Mouse (Mus musculus) G1E (cell line): Measurements from ENCODE around the gene Baz2b. TPM values are rescaled to one million over a fixed set of nuclear protein-coding genes. Genes with fewer than 3 reads are reported as not detected.

Experiments
- ATAC-seq: 2 replicates; pipeline ENCODE4 v1.8.0; 2016; ENCODE audit warnings: mild to moderate bottlenecking; ENCODE audit not compliant: insufficient number of reproducible peaks, poor library complexity, low FRiP score, severe bottlenecking; ENCODE audit errors: extremely low read depth
- DNase-seq: peaks from one replicate; pipeline ENCODE4 v3.0.0; 2012; ENCODE audit warnings: low spot score
- H3K27me3 ChIP-seq: 2 replicates; pipeline ENCODE4 v1.6.1; 2012; ENCODE audit warnings: mild to moderate bottlenecking, low read length, inconsistent platforms; ENCODE audit not compliant: insufficient read depth
- H3K36me3 ChIP-seq: replicated peaks from 2 replicates; pipeline ENCODE3; 2012; ENCODE audit warnings: mild to moderate bottlenecking, inconsistent platforms
- H3K4me1 ChIP-seq: 2 replicates; pipeline ENCODE4 v1.6.1; 2012; ENCODE audit warnings: low read depth, low read length, inconsistent platforms, mixed read lengths; ENCODE audit not compliant: insufficient read depth
- H3K4me3 ChIP-seq: 2 replicates; pipeline ENCODE4 v1.5.1; 2012; ENCODE audit warnings: low read depth, mild to moderate bottlenecking, inconsistent platforms, low read length, moderate library complexity, mixed read lengths
- H3K9me3 ChIP-seq: replicated peaks from 2 replicates; pipeline ENCODE4 v1.6.1; 2012; ENCODE audit warnings: inconsistent platforms
- CTCF ChIP-seq: IDR thresholded peaks from 2 replicates; pipeline ENCODE4 v1.5.1; 2012; ENCODE audit warnings: low read depth, low read length, inconsistent platforms, mixed read lengths
- GATA1 ChIP-seq: IDR thresholded peaks from 2 replicates; pipeline ENCODE4 v1.6.1; 2012; ENCODE audit warnings: borderline replicate concordance, low read length, inconsistent platforms, mixed read lengths
- GATA2 ChIP-seq: IDR thresholded peaks from 2 replicates; pipeline ENCODE4 v1.6.1; 2012; ENCODE audit warnings: low read depth, low read length, inconsistent platforms, borderline replicate concordance
- POLR2AphosphoS5 ChIP-seq: IDR thresholded peaks from 2 replicates; pipeline ENCODE4 v1.6.1; 2012; ENCODE audit warnings: low read depth, low read length, inconsistent platforms; ENCODE audit not compliant: insufficient replicate concordance
- TAL1 ChIP-seq: conservative IDR thresholded peaks from 2 replicates; pipeline ENCODE4 v1.6.1; 2012; ENCODE audit warnings: low read depth, low read length, inconsistent platforms, mixed read lengths
- polyA plus RNA-seq: library from polyadenylated mRNA; stranded (reverse); fragments of >175 nt; gene quantifications from 2 replicates; pipeline ENCODE4 v1.2.3, GENCODE M21; 2012
- total RNA-seq, 2 experiments: library from RNA; stranded (forward) in 1 of 2; stranded (reverse) in 1 of 2; fragments of 200-1000 nt in 1 of 2; fragments of >200 nt in 1 of 2; fragmentation: Nextera tagmentation in 1 of 2; gene quantifications; 2 replicates each; pipeline ENCODE4 v1.2.3; 2014 to 2017

Gene Baz2b
- total and polyA plus RNA-seq, 3 experiments: 13.2 to 104 (median 66.5) TPM

DNA sequence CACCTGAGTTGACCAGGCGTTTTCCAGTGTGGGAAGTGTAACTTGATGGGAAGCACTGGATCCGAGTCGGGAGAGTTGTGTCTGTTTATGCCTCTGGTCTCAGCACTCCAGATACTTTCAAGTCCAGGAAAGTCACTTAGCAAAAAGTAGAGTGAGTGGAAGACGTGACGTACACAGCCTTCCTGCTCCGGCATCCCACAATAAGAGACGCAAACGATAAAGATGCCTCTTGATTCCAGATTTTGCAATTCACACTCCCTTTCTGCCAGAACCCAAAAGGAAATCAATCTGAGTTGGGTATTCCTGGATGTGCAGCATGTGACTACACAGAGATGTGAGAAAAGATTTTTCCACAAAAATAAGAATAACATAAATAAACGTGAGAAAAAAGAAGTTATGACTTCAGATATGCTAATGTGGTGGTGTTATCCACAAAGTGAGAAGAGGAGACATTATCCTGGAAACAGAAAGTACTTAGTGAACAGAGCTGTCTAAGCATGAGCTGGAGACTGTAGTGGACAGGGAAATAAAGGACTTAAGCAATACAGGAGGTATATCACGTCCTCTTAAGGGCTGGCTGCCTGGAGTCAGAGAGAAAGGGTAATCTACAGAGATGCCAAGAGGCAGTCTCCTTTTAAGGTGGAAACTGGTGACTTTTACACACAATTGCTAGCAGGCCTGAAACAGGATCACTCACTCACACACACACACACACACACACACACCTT lies 154.7 kb downstream of the Baz2b start:
- no peak for ATAC-seq
- Histone ChIP-seq H3K36me3 (peaks cover 8% of the 10 kb centered on the region), H3K27me3 (no peaks in the 10 kb centered on the region), H3K9me3 (no peaks in the 10 kb centered on the region), H3K4me3 (no peak overlapping the region), H3K4me1 (peaks cover 36% of the 10 kb centered on the region)
- TF ChIP-seq POLR2AphosphoS5 (no peak), TAL1 (no peak)
- no peak for DNase-seq

DNA sequence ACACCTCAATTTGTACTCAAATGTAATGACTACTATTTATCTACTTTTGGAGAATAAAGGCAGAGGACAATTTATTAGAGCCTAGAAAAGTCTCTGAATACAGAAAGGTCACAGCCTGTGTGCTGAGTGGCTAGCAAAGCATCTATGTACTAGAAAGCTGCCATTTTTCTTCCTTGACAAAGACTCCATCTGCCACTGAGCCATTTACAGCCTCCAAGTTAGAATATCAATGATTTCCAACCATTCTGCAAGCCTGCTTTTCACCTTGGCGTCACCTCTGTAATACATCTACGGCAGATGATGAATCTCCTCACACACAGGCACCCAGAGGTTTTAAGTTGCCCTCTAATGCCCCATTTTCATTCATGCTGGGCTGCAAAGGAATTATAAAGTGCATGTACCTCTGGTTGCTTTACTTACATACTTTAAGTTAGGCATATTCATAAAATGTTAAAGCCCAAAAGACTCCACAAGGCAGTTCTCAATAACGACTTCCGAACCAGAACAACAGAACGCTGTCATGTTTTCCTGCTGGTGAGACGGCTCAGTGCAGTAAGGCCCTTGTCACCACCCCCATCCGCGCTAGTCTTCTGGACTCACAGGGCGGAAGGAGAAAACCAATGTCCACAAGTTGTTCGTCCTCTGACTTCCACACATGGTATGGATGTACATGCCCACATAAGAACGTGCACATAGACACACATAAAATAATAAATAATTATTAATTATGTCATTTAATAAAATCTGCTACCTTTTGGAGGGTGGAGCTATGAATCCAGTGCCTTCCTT lies 156.2 kb downstream of the Baz2b start:
- Histone ChIP-seq H3K36me3 (peaks cover 5% of the 10 kb centered on the region), H3K4me3 (no peak overlapping the region), H3K9me3 (no peaks in the 10 kb centered on the region), H3K4me1 (peaks cover 44% of the 10 kb centered on the region), H3K27me3 (no peaks in the 10 kb centered on the region)
- no peak for DNase-seq
- TF ChIP-seq GATA1 (no peak), TAL1 (no peak)
- ATAC-seq: no peak

DNA sequence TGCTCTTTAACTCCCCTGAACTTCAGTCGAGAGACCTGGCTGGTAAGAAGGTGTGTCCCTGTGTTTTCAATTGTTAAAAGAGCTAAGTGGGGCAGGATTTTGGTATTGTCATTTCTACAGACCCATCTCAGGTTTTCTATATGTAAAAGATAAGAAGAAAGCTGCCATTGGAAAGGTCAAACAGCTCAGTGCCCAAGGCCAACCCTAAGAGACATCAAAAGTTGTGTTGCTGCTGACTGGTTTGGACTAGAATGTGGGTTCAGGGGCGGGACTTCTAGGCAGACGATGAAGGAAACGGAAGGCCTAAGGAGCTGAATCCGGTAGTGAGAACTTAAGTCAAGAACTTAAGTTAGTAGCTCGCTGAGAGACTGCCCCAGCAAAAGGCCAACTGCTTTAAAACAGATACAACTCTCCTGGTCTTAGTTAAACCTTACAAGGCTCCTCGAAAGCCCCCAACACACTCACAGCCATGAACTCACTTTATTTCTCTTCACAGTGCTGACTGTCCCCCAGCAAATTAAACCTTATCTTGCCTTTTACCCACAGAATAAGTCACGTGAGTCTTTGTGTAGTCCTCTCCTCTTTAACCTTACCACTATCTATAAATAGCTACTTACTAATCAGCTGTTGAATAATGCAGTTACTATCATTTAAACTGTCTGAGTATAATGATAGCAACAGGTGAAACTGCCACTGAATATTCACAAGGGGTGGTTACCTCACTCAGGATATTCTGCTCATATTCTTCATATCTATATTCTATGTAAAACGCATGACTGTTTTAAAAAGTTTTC lies 158.8 kb downstream of the Baz2b start:
- no peak for TF ChIP-seq CTCF
- no peak for TF ChIP-seq GATA1
- no peak for TF ChIP-seq GATA2
- TF ChIP-seq TAL1: peak; percentile 76
- TF ChIP-seq POLR2AphosphoS5: no peak
- no peak overlapping the region; the same call in 1 of the 2 replicates for H3K4me3 ChIP-seq
- no peaks in the 10 kb centered on the region for H3K27me3 ChIP-seq
- DNase-seq (peak; percentile 60), ATAC-seq (peak; percentile 93)
- peaks cover 59% of the 10 kb centered on the region for H3K4me1 ChIP-seq
- H3K36me3 ChIP-seq: peaks cover 2% of the 10 kb centered on the region
- no peaks in the 10 kb centered on the region for H3K9me3 ChIP-seq

DNA sequence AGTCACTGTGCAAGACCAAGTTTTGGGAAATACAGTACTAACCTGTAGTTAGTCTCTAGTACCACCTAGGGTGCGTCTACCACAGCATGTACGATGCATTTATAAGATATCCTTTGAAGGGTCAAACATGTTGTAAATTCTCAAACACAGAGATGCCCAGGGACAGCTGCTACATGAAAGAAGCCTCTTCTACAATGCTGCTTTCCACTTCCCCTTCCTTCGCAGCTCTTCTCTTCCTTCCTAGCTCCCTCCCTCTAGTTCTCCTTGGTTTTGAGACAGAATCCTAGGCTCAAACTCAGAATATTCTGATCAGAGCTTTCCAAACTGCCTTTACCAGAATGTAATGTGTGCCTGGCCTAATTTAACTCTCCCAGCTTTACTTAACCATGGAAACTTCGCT lies 159.8 kb downstream of the Baz2b start:
- TF ChIP-seq POLR2AphosphoS5: no peak
- TF ChIP-seq TAL1: no peak
- TF ChIP-seq GATA2: no peak
- TF ChIP-seq GATA1: no peak
- TF ChIP-seq CTCF: no peak
- H3K9me3 ChIP-seq: no peaks in the 10 kb centered on the region
- no peak overlapping the region for H3K4me3 ChIP-seq
- ATAC-seq (no peak), DNase-seq (no peak)
- peaks cover 66% of the 10 kb centered on the region for H3K4me1 ChIP-seq
- no peaks in the 10 kb centered on the region for H3K27me3 ChIP-seq
- H3K36me3 ChIP-seq: peaks cover 2% of the 10 kb centered on the region

DNA sequence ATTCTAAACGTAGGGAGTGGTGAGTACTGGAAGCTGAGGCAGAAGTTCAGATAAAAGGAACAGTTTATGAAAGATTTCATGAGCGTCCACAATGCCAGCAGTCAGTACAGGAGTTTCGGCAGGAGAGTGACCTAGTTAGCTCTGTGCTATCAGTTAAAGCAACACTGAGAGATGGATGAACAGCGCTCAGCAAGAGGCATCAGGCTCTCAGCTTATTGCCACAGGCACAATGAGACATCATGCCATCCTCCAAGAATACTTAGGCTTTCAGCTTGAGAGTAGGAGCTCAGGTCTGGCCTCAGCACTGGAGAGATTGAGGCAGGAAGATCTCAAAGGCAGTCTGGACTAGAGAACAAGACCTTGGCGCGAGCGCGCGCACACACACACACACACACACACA lies 160.3 kb downstream of the Baz2b start:
- DNase-seq (no peak), ATAC-seq (no peak)
- H3K9me3 ChIP-seq: no peaks in the 10 kb centered on the region
- peaks cover 2% of the 10 kb centered on the region for H3K36me3 ChIP-seq
- H3K4me1 ChIP-seq: peaks cover 70% of the 10 kb centered on the region
- no peak for TF ChIP-seq GATA1
- TF ChIP-seq CTCF: no peak
- TF ChIP-seq TAL1: no peak
- TF ChIP-seq POLR2AphosphoS5: no peak
- TF ChIP-seq GATA2: no peak
- H3K4me3 ChIP-seq: no peak overlapping the region
- H3K27me3 ChIP-seq: no peaks in the 10 kb centered on the region

DNA sequence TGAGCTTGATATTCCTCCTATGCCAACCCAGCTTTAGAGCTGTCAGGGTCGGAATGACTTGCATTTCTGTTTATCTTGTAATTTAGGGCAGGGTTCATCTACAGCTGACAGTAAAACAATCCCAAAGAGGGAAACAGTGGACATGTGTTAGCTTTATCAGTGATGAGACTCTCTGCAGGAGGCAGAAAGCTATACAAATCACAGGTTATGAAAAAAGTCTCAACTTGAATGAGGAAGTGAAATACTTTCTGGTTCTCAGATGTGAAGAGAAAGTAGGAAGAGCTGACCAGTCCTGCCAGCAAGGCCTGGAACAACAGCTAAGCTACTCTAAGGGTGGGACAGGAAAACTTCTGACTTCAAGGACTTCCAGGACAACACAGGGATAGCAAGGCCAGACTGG lies 163.6 kb downstream of the Baz2b start:
- Histone ChIP-seq H3K9me3 (no peaks in the 10 kb centered on the region), H3K4me3 (no peak overlapping the region), H3K36me3 (peaks cover 6% of the 10 kb centered on the region), H3K27me3 (no peaks in the 10 kb centered on the region), H3K4me1 (peaks cover 50% of the 10 kb centered on the region)
- peak; percentile 90 for ATAC-seq
- TF ChIP-seq TAL1: peak; percentile 59
- TF ChIP-seq CTCF: no peak
- DNase-seq: peak; percentile 45

DNA sequence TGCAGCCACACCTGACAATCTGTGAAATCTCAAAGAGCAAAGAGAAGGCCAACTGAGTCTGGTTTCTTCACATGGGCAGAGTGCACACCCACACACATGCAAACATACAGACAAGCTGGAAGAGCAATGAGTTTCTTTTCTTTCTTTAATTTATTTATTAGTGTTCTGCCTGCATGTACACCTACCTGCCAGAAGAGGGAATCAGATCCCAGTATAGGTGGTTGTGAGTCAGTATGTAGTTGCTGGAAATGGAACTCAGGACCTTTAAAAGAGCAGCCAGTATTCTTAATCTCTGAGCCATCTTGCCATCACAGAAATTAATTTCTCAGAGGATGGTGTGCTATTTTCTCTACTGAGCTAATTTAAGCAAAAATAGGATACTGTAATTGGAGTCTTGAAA lies 164.7 kb downstream of the Baz2b start:
- no peaks in the 10 kb centered on the region for H3K27me3 ChIP-seq
- TF ChIP-seq TAL1 (no peak), GATA1 (no peak), POLR2AphosphoS5 (no peak), GATA2 (no peak), CTCF (no peak)
- no peaks in the 10 kb centered on the region for H3K9me3 ChIP-seq
- H3K4me1 ChIP-seq: peaks cover 40% of the 10 kb centered on the region
- peaks cover 6% of the 10 kb centered on the region for H3K36me3 ChIP-seq
- no peak overlapping the region for H3K4me3 ChIP-seq
- no peak for DNase-seq
- ATAC-seq: no peak
